18 mouse cellular contexts compared by ENCODE assay signal in the genomic region with DNA sequence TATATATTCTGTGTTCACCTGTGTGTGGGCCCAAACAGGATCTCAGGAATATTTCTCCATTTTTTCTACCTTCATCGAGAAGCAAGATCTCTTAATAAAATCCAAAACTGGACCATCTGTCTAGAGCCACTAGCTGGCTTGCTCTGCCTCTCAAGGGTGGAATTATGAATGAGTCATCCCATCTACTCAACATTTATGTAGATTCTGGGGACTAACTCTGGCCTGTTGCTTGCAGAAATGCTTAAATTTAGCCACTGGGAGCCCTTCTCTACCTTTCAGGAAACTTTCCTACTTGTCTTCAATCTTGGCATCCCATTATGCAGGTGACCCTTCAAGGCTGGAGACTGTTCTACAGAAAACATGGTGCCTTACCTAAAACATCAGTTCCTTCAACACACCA.
"Had no signal": no experiment of that assay in that cellular context is flagged by ENCODE, and none has a peak within 500 bp of the region (broad histone marks: within the 10 kb centered on the region; RNA-seq: fewer than 3 reads in every experiment).

No protein-coding gene starts in this region.

- DNase-seq: cerebellum, adult 9-10 months; cerebellum, adult 9-11 months; cerebellum, postnatal 10 days; cerebellum, postnatal 25 days; cerebellum, postnatal 36 days; embryo, embryonic 11 days; forebrain, postnatal 0 days; gastrocnemius, adult 2 months; gastrocnemius, postnatal 10 days; gastrocnemius, postnatal 14 days; gastrocnemius, postnatal 25 days; gastrocnemius, postnatal 36 days; heart, adult 18-20 months; heart, adult 2 months had no signal

- ATAC-seq: forebrain, embryonic 13.5 days; forebrain, embryonic 14.5 days; forebrain, embryonic 15.5 days; forebrain, embryonic 16.5 days; forebrain, postnatal 0 days had no signal
